In the genomic region with DNA sequence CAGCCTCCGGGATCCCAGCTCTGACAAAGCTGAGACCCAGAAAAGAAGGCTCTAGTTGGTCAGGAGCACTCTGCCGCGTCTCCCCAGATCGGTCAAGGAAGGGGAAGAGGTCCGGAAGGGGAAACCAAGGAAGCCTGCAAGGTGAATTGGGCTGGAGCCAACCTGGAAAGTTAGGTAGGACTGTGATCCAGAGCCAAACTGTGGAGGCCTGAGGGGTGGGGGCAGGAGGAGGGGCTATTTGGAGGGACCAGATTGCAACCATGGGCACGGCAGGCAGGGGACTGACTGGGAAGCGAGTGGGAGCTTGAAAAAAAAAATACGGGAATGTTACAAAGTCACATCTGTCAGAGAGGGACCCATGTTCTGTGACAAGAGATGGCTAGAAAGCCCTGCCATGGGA, we compare ENCODE assay signal across 14 mouse cellular contexts. TPM values are rescaled to one million over a fixed set of nuclear protein-coding genes. Genes with fewer than 3 reads are reported as not detected.
DNase-seq lines count a peak whose midpoint lies in the region; ATAC-seq and TF ChIP-seq lines count a peak whose summit lies in the region.
"Had no signal": no experiment of that assay in that cellular context is flagged by ENCODE, and none has a peak within 500 bp of the region (broad histone marks: within the 10 kb centered on the region; RNA-seq: fewer than 3 reads in every experiment).

No protein-coding gene starts in this region.

- ATAC-seq in heart, embryonic 14.5 days (ENCODE audit: insufficient number of reproducible peaks, insufficient read depth, low FRiP score, low read depth): no peak
- ATAC-seq in midbrain, embryonic 15.5 days (replicated peaks): no peak
- no peak for ATAC-seq in embryonic facial prominence, embryonic 11.5 days (replicated peaks; ENCODE audit: insufficient number of reproducible peaks, low FRiP score, low TSS enrichment, low read depth)
- no peak for ATAC-seq in limb, embryonic 13.5 days (ENCODE audit: low FRiP score, low read depth)

- no peak for TF ChIP-seq CTCF in heart, adult 2 months (IDR thresholded peaks at IDR 0.05)

- no peak overlapping the region for H3K4me3 ChIP-seq in heart, embryonic 14.5 days (ENCODE audit: control insufficient read depth in 1 of 2, insufficient read depth in 1 of 2, low read depth in 1 of 2, low read length in 2 of 2)
- no peak overlapping the region for H3K4me3 ChIP-seq in heart, adult 2 months
- peak overlapping the region; percentile 39 for H3K4me3 ChIP-seq in midbrain, embryonic 10.5 days
- H3K4me3 ChIP-seq in midbrain, embryonic 15.5 days: no peak overlapping the region
- peak overlapping the region; percentile 24 for H3K4me3 ChIP-seq in embryonic facial prominence, embryonic 11.5 days (ENCODE audit: low read depth, low read length)
- peak overlapping the region; percentile 28 for H3K4me3 ChIP-seq in limb, embryonic 13.5 days
- H3K4me3 ChIP-seq: layer of hippocampus, adult 2 months; lung, embryonic 15.5 days had no signal

- H3K36me3 ChIP-seq in heart, embryonic 14.5 days (ENCODE audit: control insufficient read depth, insufficient read depth, low read length): no peaks in the 10 kb centered on the region
- no peaks in the 10 kb centered on the region for H3K36me3 ChIP-seq in heart, adult 2 months (ENCODE audit: control insufficient read depth, insufficient read depth, low read length)
- no peaks in the 10 kb centered on the region for H3K36me3 ChIP-seq in midbrain, embryonic 10.5 days
- no peaks in the 10 kb centered on the region for H3K36me3 ChIP-seq in midbrain, embryonic 15.5 days (replicated peaks)
- H3K36me3 ChIP-seq in embryonic facial prominence, embryonic 11.5 days (replicated peaks; ENCODE audit: control insufficient read depth, insufficient read depth, low read depth, low read length): no peaks in the 10 kb centered on the region
- H3K36me3 ChIP-seq in limb, embryonic 13.5 days: no peaks in the 10 kb centered on the region
- H3K36me3 ChIP-seq: lung, embryonic 15.5 days had no signal

- no peak overlapping the region for H3K9ac ChIP-seq in heart, embryonic 14.5 days (ENCODE audit: low read length)
- no peak overlapping the region for H3K9ac ChIP-seq in heart, adult 2 months (ENCODE audit: low read depth, low read length)
- no peak overlapping the region for H3K9ac ChIP-seq in midbrain, embryonic 15.5 days
- H3K9ac ChIP-seq in embryonic facial prominence, embryonic 11.5 days (replicated peaks; ENCODE audit: low read length): peak overlapping the region; percentile 60
- peak overlapping the region; percentile 53 for H3K9ac ChIP-seq in limb, embryonic 13.5 days
- H3K9ac ChIP-seq: lung, embryonic 15.5 days had no signal

- H3K4me2 ChIP-seq in heart, embryonic 14.5 days (ENCODE audit: low read length): peak overlapping the region; percentile 21; the same call in 1 of the 2 replicates
- no peak overlapping the region for H3K4me2 ChIP-seq in midbrain, embryonic 15.5 days
- H3K4me2 ChIP-seq in embryonic facial prominence, embryonic 11.5 days (ENCODE audit: low read depth, low read length): peak overlapping the region; percentile 38
- peak overlapping the region; percentile 60 for H3K4me2 ChIP-seq in limb, embryonic 13.5 days (replicated peaks)
- H3K4me2 ChIP-seq: lung, embryonic 15.5 days had no signal

- intact Hi-C loops in heart, adult 2 months (cut with DNase I): no loop called here

- H3K79me2 ChIP-seq in heart, adult 2 months (replicated peaks; ENCODE audit: control insufficient read depth, insufficient read depth, low read length): no peaks in the 10 kb centered on the region

- 23% methylated on average over 8 of the region's 8 CpGs for WGBS in heart, embryonic 14.5 days
- WGBS in heart, adult 2 months: 44% methylated on average over 8 of the region's 8 CpGs
- WGBS in midbrain, embryonic 10.5 days: 16% methylated on average over 8 of the region's 8 CpGs
- 23% methylated on average over 8 of the region's 8 CpGs for WGBS in midbrain, embryonic 15.5 days
- 9% methylated on average over 8 of the region's 8 CpGs for WGBS in embryonic facial prominence, embryonic 11.5 days
- WGBS in limb, embryonic 13.5 days: 5% methylated on average over 8 of the region's 8 CpGs

- TF ChIP-seq EP300 in heart, adult 2 months (IDR thresholded peaks at IDR 0.05; ENCODE audit: insufficient read depth, low read depth, low read length): no peak

- no peaks in the 10 kb centered on the region for H3K9me3 ChIP-seq in heart, embryonic 14.5 days (ENCODE audit: control insufficient read depth, low read length)
- H3K9me3 ChIP-seq in midbrain, embryonic 10.5 days (replicated peaks): no peaks in the 10 kb centered on the region
- no peaks in the 10 kb centered on the region for H3K9me3 ChIP-seq in midbrain, embryonic 15.5 days
- H3K9me3 ChIP-seq in embryonic facial prominence, embryonic 11.5 days (replicated peaks; ENCODE audit: control insufficient read depth, low read length): no peaks in the 10 kb centered on the region
- H3K9me3 ChIP-seq in limb, embryonic 13.5 days: no peaks in the 10 kb centered on the region
- H3K9me3 ChIP-seq: lung, embryonic 15.5 days had no signal

- no peak for DNase-seq in heart, adult 2 months
- peak; percentile 38 for DNase-seq in midbrain, embryonic 10.5 days (ENCODE audit: low spot score)
- peak; percentile 41 for DNase-seq in embryonic facial prominence, embryonic 11.5 days (ENCODE audit: low spot score)
- DNase-seq in cerebellum, adult 11-12 months: no peak
- DNase-seq: adrenal gland, postnatal 25 days; gastrocnemius, postnatal 36 days; right cerebral cortex, postnatal 4 days had no signal

- peaks cover 42% of the 10 kb centered on the region for H3K27me3 ChIP-seq in heart, embryonic 14.5 days (ENCODE audit: control insufficient read depth, insufficient read depth, low read length)
- H3K27me3 ChIP-seq in heart, adult 2 months (ENCODE audit: control insufficient read depth, insufficient read depth, low read length): peaks cover 3% of the 10 kb centered on the region
- peaks cover 63% of the 10 kb centered on the region for H3K27me3 ChIP-seq in midbrain, embryonic 10.5 days (ENCODE audit: low read depth, poor library complexity, severe bottlenecking)
- peaks cover 11% of the 10 kb centered on the region; the same call in 1 of the 2 replicates for H3K27me3 ChIP-seq in midbrain, embryonic 15.5 days (replicated peaks)
- H3K27me3 ChIP-seq in embryonic facial prominence, embryonic 11.5 days (ENCODE audit: control insufficient read depth, insufficient read depth, low read length): no peaks in the 10 kb centered on the region
- no peaks in the 10 kb centered on the region for H3K27me3 ChIP-seq in limb, embryonic 13.5 days

- no peak for TF ChIP-seq POLR2A in heart, adult 2 months (IDR thresholded peaks at IDR 0.05; ENCODE audit: insufficient read depth, low read depth, low read length)

- peaks cover 25 to 29% of the 10 kb centered on the region in 2 experiments; a peak in 3 of 4 replicates for H3K4me1 ChIP-seq in heart, embryonic 14.5 days (ENCODE audit: control insufficient read depth in 2 of 2, insufficient read depth in 2 of 2, low read length in 2 of 2)
- no peaks in the 10 kb centered on the region for H3K4me1 ChIP-seq in heart, adult 2 months (ENCODE audit: control insufficient read depth, insufficient read depth, low read length)
- H3K4me1 ChIP-seq in midbrain, embryonic 10.5 days: peaks cover 94% of the 10 kb centered on the region
- peaks cover 22% of the 10 kb centered on the region for H3K4me1 ChIP-seq in midbrain, embryonic 15.5 days
- H3K4me1 ChIP-seq in embryonic facial prominence, embryonic 11.5 days (ENCODE audit: control insufficient read depth, insufficient read depth, low read length): peaks cover 12% of the 10 kb centered on the region
- peaks cover 88% of the 10 kb centered on the region for H3K4me1 ChIP-seq in limb, embryonic 13.5 days

- no peak overlapping the region for H3K27ac ChIP-seq in heart, embryonic 14.5 days (replicated peaks in 1 of 2; ENCODE audit: control insufficient read depth in 1 of 2, insufficient read depth in 1 of 2, low read depth in 2 of 2, low read length in 2 of 2)
- H3K27ac ChIP-seq in heart, adult 2 months: no peak overlapping the region
- peak overlapping the region; percentile 83 for H3K27ac ChIP-seq in midbrain, embryonic 10.5 days (replicated peaks)
- no peak overlapping the region for H3K27ac ChIP-seq in midbrain, embryonic 15.5 days
- H3K27ac ChIP-seq in embryonic facial prominence, embryonic 11.5 days (replicated peaks; ENCODE audit: low read depth, low read length): peak overlapping the region; percentile 68
- peak overlapping the region; percentile 89 for H3K27ac ChIP-seq in limb, embryonic 13.5 days
- H3K27ac ChIP-seq: layer of hippocampus, adult 2 months; lung, embryonic 15.5 days had no signal

RNA-seq across cellular contexts. Expression of a gene that starts 10.9 kb away (rescaled TPM):
- polyA plus RNA-seq in heart, embryonic 14.5 days (2014; fragmentation: Nextera tagmentation; extraction: Ambion mirVana): not detected in 2 replicates
- not detected for total RNA-seq in heart, adult 2 months (2021)
- polyA plus RNA-seq in heart, adult 2 months (2012; rRNA removed): 1.3 TPM in 1 of 2 replicates, not detected in the other
- 0.51 and 0.62 TPM in 2 replicates for polyA plus RNA-seq in midbrain, embryonic 10.5 days (2016; fragmentation: Nextera tagmentation; extraction: Ambion mirVana)
- 0.36 and 0.79 TPM in 2 replicates for polyA plus RNA-seq in midbrain, embryonic 15.5 days (2015; fragmentation: Nextera tagmentation; extraction: Ambion mirVana)
- polyA plus RNA-seq in embryonic facial prominence, embryonic 11.5 days (2014; fragmentation: Nextera tagmentation; extraction: Ambion mirVana): 0.54 and 0.77 TPM in 2 replicates
- polyA plus RNA-seq in limb, embryonic 13.5 days (2015; fragmentation: Nextera tagmentation; extraction: Ambion mirVana): 0.15 and 0.20 TPM in 2 replicates
- total RNA-seq: common myeloid progenitor, adult 5-6 weeks; gastrocnemius, postnatal 36 days; megakaryocyte-erythroid progenitor cell, adult 5-6 weeks had no signal

Comparison
In these comparisons a context has a peak if more than half of its experiments do, and no peak if none do; other contexts are left out.
1. H3K27ac ChIP-seq: peak in midbrain, embryonic 10.5 days (single experiment), embryonic facial prominence, embryonic 11.5 days (single experiment) and limb, embryonic 13.5 days (single experiment); none in heart, embryonic 14.5 days (0 of 2), heart, adult 2 months (single experiment) and midbrain, embryonic 15.5 days (single experiment).
2. H3K4me3 ChIP-seq: peak in midbrain, embryonic 10.5 days (single experiment), embryonic facial prominence, embryonic 11.5 days (single experiment) and limb, embryonic 13.5 days (single experiment); none in heart, embryonic 14.5 days (0 of 2), heart, adult 2 months (single experiment) and midbrain, embryonic 15.5 days (single experiment).
3. H3K9ac ChIP-seq: peak in embryonic facial prominence, embryonic 11.5 days (single experiment) and limb, embryonic 13.5 days (single experiment); none in heart, embryonic 14.5 days (single experiment), heart, adult 2 months (single experiment) and midbrain, embryonic 15.5 days (single experiment).
4. DNase-seq: peak in midbrain, embryonic 10.5 days (single experiment) and embryonic facial prominence, embryonic 11.5 days (single experiment); none in heart, adult 2 months (0 of 2) and cerebellum, adult 11-12 months (single experiment).